Mouse (Mus musculus) neutrophil, adult 5-6 weeks (primary cell): Measurements from ENCODE around the gene Pdss1. TPM values are rescaled to one million over a fixed set of nuclear protein-coding genes. Genes with fewer than 3 reads are reported as not detected.
A peak's percentile ranks its signal among the peaks of the same experiment; 100 is the strongest.
"Not testable (repeated sequence)": the region's sequence is repeated elsewhere in the genome, so short reads cannot be mapped to it uniquely, and the experiment has no call there.

Source experiments
- ATAC-seq: fragments of 151-379, 151-347 bp; 2 replicates; pipeline ENCODE4 v1.8.0; 2017; ENCODE audit warnings: mild to moderate bottlenecking, moderate TSS enrichment; ENCODE audit not compliant: insufficient number of reproducible peaks, poor library complexity, low FRiP score, severe bottlenecking; ENCODE audit errors: extremely low read depth
- total RNA-seq: library from RNA; stranded (forward); fragments of 200-1000 nt; gene quantifications from 2 replicates; pipeline ENCODE4 v1.2.3, GENCODE M21; 2017

The Pdss1 gene
- 7.4 and 8.0 TPM in 2 replicates for total RNA-seq

DNA sequence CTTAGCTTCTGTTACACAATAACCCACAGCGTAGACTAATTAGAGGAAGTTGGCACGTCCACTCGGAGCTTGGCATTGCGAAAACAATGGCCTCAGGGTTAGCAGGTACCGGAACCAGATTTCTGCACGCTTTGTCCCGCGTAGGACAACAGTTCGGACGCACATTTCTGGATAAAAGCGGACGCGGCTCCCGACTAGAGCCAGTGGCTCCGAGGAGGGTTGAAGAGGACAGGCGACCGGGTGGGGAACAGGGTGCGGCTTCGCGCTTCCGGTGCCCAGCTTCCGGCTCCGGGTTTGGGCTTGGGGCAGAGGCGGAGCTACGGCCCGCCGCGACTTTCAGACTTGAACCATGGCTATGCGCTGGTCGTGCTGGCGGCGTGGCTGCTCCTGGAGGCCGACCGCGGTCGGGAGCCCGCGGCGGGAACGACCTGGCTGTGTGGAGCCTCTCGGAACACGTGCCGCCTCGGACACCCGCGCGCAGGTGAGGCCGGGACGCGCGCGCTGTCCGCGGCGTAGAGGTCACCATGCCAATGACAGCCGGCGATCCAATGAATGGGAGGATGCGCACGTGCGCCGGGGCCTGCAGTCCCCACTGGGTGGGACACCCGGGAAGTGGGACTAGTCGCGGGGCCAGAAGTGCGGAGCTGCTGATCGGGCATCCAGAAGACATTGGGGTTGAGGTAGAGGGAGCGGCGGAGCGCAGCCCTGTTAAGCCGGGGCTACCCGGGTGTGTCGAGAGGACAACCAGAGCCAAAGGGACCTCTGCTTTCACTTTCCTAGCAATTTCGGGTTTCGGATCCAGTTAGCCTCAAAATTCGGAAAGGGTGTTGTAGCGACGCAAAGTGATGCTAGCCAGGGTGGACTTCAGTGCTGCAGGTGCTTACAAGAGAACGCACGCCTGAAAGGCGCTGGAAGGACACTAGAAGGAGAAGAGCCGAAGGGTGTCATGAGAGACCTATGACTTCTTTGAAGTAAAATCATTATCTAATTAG lies at the start of gene Pdss1:
Gene Pdss1 (plus strand): TSS at position 241 of the 992 bp plus-strand sequence.
- peak; percentile 91 for ATAC-seq

DNA sequence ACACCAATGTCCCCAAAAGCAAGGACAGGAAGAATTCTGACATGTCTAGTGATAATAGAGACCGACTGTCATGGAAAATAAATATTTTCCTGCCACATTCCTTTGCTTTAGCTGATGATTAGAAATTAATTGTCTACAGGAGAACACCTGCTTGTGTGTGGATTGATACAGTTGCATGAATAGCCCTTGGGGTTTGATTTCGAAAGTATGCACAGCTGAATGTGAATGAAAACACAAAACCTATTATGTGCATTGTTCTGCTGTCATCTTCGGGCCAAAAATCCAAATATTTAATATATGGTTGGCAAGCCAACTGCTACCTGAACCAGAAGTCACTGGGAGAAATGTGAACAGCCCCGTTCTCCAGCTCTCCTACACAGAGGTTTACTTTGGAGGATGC lies 43.4 kb upstream of the Pdss1 start:
- ATAC-seq = no peak

DNA sequence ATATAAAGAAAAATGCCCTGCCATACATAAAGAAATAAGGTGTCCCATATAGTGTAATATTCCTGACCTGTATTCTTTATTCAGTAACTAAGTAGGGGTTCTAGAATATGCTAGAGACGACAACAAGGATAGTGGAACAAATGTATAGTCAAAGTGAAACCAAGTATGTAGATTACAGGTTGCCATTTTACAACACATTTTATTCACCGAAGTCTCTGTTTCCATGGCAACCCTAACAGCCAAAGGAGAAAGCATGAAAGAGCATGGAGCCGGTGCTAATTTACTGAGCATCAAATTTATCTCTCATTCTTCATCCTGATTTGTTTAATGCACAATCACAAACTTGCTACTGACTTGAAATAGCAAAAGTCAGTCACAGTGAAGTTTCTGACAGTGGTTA lies 37.8 kb upstream of the Pdss1 start:
- no peak for ATAC-seq

DNA sequence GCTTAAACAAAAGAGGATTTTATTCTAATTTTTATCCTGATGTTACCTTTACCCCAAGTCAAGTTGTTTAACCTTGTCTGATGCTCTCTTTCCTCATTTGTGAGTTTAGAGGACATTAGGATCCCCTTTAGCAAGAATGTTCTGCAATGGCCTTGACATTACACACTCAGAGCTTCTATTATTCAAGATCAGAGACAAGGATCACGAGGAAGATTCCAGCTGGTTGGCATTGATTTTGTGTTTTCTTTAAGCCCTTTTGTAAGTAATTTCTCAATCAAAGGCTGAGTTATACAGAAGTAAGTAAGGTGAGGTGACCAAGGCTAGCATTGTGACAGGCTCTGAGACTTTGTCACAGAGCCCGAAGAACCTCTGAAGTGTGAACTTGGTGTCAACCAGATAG lies 33.1 kb upstream of the Pdss1 start:
- ATAC-seq = no peak

DNA sequence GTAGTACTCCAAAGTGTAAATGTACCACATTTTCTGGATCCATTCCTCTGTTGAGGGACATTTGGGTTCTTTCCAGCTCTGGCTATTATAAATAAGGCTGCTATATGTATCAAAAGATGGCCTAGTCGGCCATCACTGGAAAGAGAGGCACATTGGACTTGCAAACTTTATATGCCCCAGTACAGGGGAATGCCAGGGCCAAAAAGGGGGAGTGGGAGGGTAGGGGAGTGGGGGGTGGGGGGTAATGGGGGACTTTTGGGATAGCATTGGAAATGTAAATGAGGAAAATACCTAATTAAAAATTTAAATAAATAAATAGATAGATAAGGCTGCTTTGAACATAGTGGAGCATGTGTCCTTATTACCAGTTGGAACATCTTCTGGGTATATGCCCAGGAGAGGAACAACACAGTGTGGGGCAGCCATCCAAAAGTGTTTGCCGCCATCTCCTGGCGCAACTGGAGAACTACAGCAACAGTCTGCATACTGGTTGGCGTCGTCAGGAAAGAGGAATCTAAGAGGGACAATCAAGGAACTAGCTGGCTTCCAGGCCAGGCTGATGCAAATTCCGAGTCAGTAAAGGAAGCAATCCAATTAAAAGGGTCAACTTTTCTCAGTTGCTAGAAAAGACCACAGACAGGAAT lies 30.8 kb upstream of the Pdss1 start:
- peak; percentile 93 for ATAC-seq

DNA sequence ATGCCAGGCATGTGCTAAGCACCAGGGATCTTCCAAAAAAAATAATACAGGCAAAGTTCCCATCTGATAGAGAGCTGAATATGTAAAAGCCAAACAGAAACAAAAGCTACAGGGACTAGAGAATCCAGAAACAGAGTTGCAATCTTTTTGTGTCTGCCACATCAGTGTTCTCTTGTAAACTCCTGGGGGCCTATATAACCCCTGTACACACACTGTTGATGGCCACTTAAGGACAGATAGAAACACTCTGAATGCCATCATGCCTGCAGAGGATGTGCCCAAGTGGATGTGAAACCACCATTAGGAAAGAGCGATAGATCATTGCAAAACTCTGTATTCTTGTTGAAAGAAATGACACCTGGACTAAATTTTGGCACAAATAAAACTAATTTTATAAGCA lies 29.5 kb upstream of the Pdss1 start:
- ATAC-seq = no peak

DNA sequence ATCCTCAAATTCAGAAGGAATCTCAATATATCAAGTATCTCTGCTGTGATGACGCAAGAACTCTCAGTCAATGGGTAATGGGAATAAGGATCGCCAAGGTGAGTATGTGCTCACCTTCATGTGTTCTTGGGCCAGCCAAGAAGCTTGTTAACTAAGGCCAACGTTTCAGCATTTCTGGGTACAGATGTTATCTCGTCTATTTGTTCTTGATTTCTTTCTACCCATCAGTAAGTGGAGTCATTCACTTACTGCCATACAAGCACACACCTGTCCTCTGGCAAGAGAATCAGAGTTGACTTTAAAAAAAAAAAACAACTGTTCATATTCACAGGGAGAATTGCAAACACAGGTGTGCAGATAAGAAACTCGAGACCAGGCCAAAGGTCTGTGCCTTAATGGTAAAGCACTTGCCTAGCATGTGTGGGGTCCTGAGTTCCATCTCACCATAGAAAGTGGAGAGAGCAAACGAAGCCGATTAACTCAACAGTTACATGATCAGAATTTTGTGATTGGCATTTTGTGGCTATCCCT lies 28.4 kb upstream of the Pdss1 start:
- ATAC-seq = no peak

DNA sequence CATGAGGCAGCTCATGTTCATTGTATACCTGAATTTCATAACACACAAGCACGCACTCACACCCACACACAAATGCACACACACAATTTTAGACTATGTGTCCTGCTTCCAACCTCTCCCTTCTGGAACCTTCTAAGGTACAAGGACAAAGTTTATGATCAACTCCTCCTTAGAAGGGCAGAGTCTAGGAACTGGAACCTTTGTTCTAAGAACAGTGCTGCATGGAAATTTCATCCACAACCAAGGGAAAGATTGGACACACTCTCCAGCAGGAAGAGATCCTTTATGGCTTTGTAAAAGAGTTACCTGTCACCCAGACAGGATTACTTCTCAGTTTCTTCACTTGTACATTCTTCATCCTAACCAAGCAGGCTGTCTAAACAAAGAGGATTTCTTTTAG lies 22.2 kb upstream of the Pdss1 start:
- ATAC-seq = no peak

DNA sequence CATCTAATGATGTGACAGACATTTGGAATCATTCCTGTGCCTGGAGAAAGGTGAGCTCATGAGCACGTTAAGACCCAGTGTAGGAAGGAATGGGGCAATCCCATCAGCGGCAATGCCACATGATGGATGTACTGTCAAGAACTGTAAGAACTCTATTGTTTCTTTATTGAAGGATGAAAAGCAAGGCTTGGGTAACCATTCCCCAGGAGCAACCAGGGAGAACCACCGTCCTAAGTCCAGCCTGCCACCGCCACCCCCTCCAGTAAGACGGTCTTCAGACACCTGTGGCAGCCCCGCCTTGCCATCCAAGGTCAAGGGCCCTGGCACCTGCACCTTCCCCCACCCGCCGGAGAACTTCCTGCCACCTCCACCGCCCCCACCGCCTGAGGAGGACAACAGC lies 20.7 kb upstream of the Pdss1 start:
- no peak for ATAC-seq

DNA sequence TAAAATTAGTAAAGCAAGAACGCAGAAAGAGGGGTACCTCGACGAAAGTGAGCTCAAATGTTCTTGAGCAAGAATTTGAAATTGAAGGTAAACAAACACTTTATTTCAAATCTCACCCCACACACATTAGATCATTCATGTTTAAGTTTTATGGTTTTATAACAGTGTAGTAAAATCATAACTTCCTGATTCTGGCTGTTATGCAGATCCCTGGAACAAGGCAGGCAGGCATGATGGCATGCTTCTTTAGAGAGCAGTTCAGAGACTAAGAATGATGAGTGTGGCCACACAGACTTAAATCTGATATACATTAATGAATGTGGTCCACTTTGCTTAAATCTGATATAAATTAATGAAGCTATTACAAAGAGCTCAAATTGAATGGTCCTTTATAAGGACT lies 18.7 kb upstream of the Pdss1 start:
- ATAC-seq = no peak

DNA sequence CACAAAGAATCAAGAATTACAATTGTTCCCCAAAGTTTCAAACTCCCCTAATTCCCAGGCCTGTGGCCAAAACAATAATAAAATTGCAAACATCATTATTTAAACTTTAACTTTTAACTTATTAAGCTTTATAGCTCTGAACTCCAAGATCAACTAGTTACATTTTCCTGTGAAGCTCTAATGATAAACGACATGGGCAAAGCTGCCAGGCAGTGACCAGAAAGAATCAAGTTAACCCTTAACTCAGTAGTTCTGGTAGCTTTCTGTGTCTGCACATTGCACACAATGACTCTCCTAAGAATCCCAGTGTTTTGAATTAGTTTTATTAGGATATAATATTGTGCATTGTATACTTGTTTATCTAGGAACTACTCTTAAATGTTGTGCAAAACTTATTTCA lies 16.5 kb upstream of the Pdss1 start:
- no peak for ATAC-seq

DNA sequence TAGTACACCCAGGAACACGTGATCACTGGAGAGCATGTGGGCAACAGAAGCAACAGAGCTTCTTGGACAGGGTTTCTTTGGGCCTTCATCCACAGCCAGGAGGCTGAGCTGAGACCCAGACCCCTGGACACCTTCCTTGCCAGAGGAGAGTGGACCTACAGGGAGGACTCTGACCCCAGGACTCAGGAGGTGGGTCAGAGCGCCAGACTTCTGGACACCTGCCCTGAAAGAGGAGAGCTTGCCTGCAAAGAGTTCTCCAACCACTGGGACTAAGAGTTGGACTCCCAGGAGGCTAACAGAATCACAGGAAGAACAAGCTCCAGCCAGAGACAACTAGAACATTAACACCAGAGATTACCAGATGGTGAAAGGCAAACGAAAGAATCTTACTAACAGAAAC lies 14.6 kb upstream of the Pdss1 start:
- not testable (repeated sequence) for ATAC-seq

DNA sequence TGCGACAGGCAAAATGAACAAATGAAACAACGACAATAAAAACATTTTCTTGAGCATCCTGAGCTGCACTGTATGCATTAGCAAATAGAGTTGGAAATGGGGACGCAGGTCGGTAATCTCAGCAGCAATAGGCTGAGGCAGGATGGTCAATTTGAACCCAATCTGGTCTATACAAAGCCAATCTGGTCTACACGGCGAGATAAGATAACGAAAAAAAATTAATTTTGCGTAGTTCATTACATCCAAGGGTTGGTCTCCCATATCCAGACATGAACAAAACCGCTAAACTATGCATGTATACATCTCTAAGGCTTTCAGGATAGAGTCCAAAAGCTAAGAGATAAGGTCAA lies 415 bp upstream of the Pdss1 start:
- no peak for ATAC-seq

DNA sequence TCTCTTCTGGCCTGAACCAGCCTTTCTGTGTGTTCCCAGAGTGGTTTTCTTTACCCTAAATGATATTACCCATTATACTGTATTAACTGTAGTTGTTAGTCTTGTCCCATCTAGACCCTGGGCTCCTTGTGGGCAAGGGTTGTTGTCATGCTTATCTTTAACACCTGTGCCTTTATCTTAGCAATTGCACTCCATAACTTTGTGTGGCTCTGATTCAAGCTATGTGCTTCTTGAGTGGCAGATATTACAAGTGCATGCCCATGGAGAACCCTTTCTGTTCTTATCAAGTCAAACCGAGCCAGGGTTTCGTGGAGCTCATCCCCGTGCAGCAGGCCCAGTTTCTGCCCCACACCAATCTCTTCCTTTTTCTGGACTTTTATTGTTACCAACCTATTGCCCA lies 8.6 kb downstream of the Pdss1 start:
- no peak for ATAC-seq

DNA sequence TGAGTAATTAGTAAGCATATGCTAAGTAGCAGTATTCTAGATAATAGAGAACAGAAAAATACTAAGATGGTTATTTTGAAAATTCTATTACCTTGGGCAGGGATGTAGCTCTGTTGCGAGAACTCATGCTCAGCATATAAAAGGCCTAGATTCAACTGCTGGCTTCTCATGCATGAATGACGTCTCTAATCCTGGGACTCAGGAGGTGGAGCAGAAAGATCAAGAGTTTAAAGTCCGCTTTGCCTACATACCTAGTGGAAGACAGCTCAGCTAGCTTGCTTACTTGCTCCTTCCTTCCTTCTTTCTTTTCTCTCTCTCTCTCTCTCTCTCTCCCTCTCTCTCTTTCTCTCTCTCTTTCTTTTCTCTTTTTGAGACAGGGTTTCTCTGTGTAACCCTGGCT lies 19.1 kb downstream of the Pdss1 start:
- no peak for ATAC-seq

DNA sequence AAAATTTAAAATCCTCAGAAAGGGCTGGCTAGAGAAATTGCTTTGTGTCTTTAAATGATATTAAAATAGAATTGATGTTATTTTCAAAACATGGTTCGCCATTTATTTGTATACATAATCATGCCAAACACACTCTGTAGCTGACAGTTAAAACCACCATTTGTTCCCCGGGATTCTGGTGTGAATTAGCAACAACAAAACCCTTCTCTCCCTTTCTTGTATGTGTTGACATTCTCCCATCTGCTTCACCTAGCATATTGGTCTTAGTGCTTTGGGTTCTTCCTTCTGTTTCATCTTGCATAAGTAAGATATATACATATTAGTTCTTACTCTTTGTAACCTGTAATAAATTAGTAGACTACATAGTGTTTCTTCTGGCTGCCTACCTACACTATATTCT lies 23.3 kb downstream of the Pdss1 start:
- no peak for ATAC-seq

DNA sequence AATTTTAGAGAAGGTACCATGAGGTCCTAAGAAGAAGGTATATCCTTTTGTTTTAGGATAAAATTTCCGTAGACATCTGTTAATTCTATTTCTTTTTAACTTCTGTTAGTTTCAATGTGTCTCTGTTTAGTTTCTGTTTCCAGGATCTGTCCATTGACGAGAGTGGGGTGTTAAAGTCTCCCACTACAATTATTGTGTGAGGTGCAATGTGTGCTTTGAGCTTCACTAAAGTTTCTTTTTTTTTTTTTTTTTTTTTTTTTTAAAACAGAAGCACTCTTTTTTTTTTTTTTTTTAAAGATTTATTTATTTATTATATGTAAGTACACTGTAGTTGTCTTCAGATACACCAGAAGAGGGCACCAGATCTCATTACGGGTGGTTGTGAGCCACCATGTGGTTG lies 30.6 kb downstream of the Pdss1 start:
- ATAC-seq = not testable (repeated sequence)

DNA sequence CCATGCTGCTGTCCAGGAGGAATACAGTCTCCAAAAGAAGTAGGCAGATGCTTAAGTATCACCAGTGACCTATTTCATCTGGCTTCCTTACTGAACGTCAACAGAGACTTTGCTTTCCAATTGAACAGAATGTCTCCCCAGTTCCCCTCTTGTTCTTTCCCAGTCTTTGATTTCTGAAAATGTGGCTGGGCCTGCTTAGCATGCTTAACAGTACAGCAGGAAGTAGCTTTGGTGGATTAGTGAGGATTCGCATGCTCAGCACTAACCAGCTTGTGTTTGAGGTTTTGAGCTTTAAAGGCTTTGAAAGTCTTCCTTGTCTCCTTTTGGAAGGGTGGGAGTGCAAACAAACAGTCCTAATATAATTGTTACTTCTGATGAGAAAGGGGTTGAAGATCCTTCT lies 32.9 kb downstream of the Pdss1 start:
- no peak for ATAC-seq

DNA sequence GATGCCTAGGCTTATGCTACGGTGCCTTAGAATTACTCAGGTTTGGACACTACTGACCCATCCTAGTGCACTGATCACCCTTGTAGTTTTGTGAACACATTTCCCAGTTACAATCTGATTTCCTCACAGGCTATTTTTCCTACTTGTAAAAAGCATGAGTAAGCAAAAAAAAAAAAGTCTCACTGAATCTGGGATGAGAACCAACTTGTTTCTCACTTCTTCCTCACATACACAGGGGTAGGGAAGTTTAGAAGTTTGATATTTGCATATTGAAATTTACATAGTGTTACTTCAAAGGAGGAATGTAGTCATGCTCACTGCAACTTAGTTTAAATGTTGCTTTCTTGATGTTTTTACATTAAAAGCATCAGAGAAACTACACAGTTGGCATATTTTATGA lies 38.2 kb downstream of the Pdss1 start:
- ATAC-seq = no peak

DNA sequence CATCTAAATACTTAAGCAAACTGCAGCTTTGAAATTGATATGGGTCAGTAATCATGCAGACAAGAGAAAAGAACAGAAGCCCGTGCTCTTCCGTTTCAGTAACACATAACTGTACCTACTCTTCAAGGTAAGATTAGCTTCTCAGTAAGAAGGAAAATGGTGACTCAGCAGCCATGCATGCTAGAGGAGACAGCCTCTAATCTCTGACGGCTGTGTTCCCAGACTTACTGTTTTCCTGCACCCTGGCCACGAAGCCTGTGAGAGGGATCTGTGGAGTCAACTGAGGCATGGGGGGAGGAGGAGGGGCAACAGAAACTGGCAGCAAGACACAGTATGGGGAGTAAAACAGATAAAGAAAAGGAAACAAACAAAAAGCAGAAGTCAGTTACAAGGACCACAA lies 54.6 kb downstream of the Pdss1 start:
- no peak for ATAC-seq
